Comparison of ENCODE assay signal across 9 mouse cellular contexts in genomic region chr16:31598409-31598988, GRCm38 (mm10).
DNase-seq lines count a peak whose midpoint lies in the region; ATAC-seq and TF ChIP-seq lines count a peak whose summit lies in the region.
"Had no signal": no experiment of that assay in that cellular context is flagged by ENCODE, and none has a peak within 500 bp of the region (broad histone marks: within the 10 kb centered on the region; RNA-seq: fewer than 3 reads in every experiment).

No protein-coding gene starts in this region.

- H3K36me3 ChIP-seq in hindbrain, postnatal 0 days (ENCODE audit: insufficient read depth, low read length): no peaks in the 10 kb centered on the region
- H3K36me3 ChIP-seq in hindbrain, embryonic 14.5 days (replicated peaks; ENCODE audit: control insufficient read depth, insufficient read depth): no peaks in the 10 kb centered on the region
- no peaks in the 10 kb centered on the region for H3K36me3 ChIP-seq in stomach, embryonic 14.5 days (ENCODE audit: control insufficient read depth, insufficient read depth, low read length)
- no peaks in the 10 kb centered on the region for H3K36me3 ChIP-seq in lung, postnatal 0 days (ENCODE audit: insufficient read depth, low read length)
- H3K36me3 ChIP-seq: heart, embryonic 15.5 days had no signal

- 73% methylated on average over 9 of the region's 9 CpGs for WGBS in hindbrain, postnatal 0 days
- 83% methylated on average over 9 of the region's 9 CpGs for WGBS in hindbrain, embryonic 14.5 days
- 81% methylated on average over 9 of the region's 9 CpGs for WGBS in stomach, embryonic 14.5 days
- 78% methylated on average over 9 of the region's 9 CpGs for WGBS in lung, postnatal 0 days

- no peak for TF ChIP-seq CTCF in hindbrain, postnatal 0 days (IDR thresholded peaks at IDR 0.05; ENCODE audit: low read depth)
- TF ChIP-seq CTCF in lung, postnatal 0 days (IDR thresholded peaks at IDR 0.05): no peak

- intact Hi-C loops in heart, postnatal 10 days (cut with DNase I): no loop called here

- no peaks in the 10 kb centered on the region for H3K27me3 ChIP-seq in hindbrain, postnatal 0 days (ENCODE audit: insufficient read depth, low read length)
- H3K27me3 ChIP-seq in hindbrain, embryonic 14.5 days (ENCODE audit: control insufficient read depth, insufficient read depth, low read length): no peaks in the 10 kb centered on the region
- H3K27me3 ChIP-seq in stomach, embryonic 14.5 days (ENCODE audit: control insufficient read depth, insufficient read depth, low read length): no peaks in the 10 kb centered on the region
- H3K27me3 ChIP-seq in lung, postnatal 0 days (replicated peaks; ENCODE audit: insufficient read depth, low read length): no peaks in the 10 kb centered on the region
- H3K27me3 ChIP-seq: heart, embryonic 15.5 days had no signal

- no peak for TF ChIP-seq EP300 in lung, postnatal 0 days (IDR thresholded peaks at IDR 0.05)

- H3K27ac ChIP-seq in hindbrain, postnatal 0 days: no peak overlapping the region
- H3K27ac ChIP-seq in hindbrain, embryonic 14.5 days: no peak overlapping the region
- no peak overlapping the region for H3K27ac ChIP-seq in stomach, embryonic 14.5 days (ENCODE audit: low read length)
- H3K27ac ChIP-seq in lung, postnatal 0 days (ENCODE audit: low read length): no peak overlapping the region
- H3K27ac ChIP-seq: heart, embryonic 15.5 days had no signal

- no peak overlapping the region for H3K9ac ChIP-seq in hindbrain, postnatal 0 days (replicated peaks; ENCODE audit: low read length)
- H3K9ac ChIP-seq in hindbrain, embryonic 14.5 days: no peak overlapping the region
- H3K9ac ChIP-seq in stomach, embryonic 14.5 days (replicated peaks; ENCODE audit: low read depth, low read length): no peak overlapping the region
- no peak overlapping the region for H3K9ac ChIP-seq in lung, postnatal 0 days (replicated peaks; ENCODE audit: low read depth)
- H3K9ac ChIP-seq: heart, embryonic 15.5 days had no signal

- H3K4me1 ChIP-seq in hindbrain, postnatal 0 days (ENCODE audit: insufficient read depth, low read length): no peaks in the 10 kb centered on the region
- H3K4me1 ChIP-seq in hindbrain, embryonic 14.5 days (replicated peaks; ENCODE audit: control insufficient read depth, insufficient read depth, low read length): peaks cover 1% of the 10 kb centered on the region
- H3K4me1 ChIP-seq in stomach, embryonic 14.5 days (ENCODE audit: control insufficient read depth, insufficient read depth, low read length): no peaks in the 10 kb centered on the region
- peaks cover 6% of the 10 kb centered on the region; the same call in 1 of the 2 replicates for H3K4me1 ChIP-seq in lung, postnatal 0 days (ENCODE audit: insufficient read depth, low read depth, low read length)

- DNase-seq in hindbrain, postnatal 0 days (ENCODE audit: low spot score): no peak
- no peak for DNase-seq in hindbrain, embryonic 14.5 days (ENCODE audit: low spot score)
- DNase-seq in MEL-GATA-1-ER (ENCODE audit: extremely low read depth, low read depth): peak; percentile 87
- peak; percentile 59 to 62 for DNase-seq in cerebellum, postnatal 36 days
- DNase-seq in heart, postnatal 10 days: peak; percentile 29 to 45
- DNase-seq in thymus, postnatal 25 days: no peak
- DNase-seq in lung, postnatal 0 days (ENCODE audit: low spot score): no peak

- 0 out of 2 replicates have a peak, but pooled peaks have one; percentile 24 for ATAC-seq in hindbrain, postnatal 0 days
- ATAC-seq in hindbrain, embryonic 14.5 days (ENCODE audit: low FRiP score): no peak
- ATAC-seq in stomach, embryonic 14.5 days (ENCODE audit: insufficient number of reproducible peaks, insufficient read depth, low FRiP score, low read depth): peak; percentile 82; the same call in 1 of the 2 replicates
- no peak for ATAC-seq in lung, postnatal 0 days

- no peak overlapping the region for H3K4me3 ChIP-seq in hindbrain, postnatal 0 days (ENCODE audit: low read length)
- H3K4me3 ChIP-seq in hindbrain, embryonic 14.5 days (replicated peaks; ENCODE audit: low read length): no peak overlapping the region
- H3K4me3 ChIP-seq in stomach, embryonic 14.5 days (ENCODE audit: low read depth, low read length): no peak overlapping the region
- no peak overlapping the region for H3K4me3 ChIP-seq in lung, postnatal 0 days (ENCODE audit: low read depth, low read length)
- H3K4me3 ChIP-seq: heart, embryonic 15.5 days had no signal

- H3K4me2 ChIP-seq in hindbrain, postnatal 0 days (ENCODE audit: low read depth, low read length): no peak overlapping the region
- H3K4me2 ChIP-seq in hindbrain, embryonic 14.5 days (replicated peaks): no peak overlapping the region
- no peak overlapping the region for H3K4me2 ChIP-seq in stomach, embryonic 14.5 days (replicated peaks; ENCODE audit: low read depth, low read length)
- no peak overlapping the region for H3K4me2 ChIP-seq in lung, postnatal 0 days (replicated peaks; ENCODE audit: low read depth, low read length)
- H3K4me2 ChIP-seq: heart, embryonic 15.5 days had no signal

- no peaks in the 10 kb centered on the region for H3K9me3 ChIP-seq in hindbrain, postnatal 0 days (ENCODE audit: low read length)
- no peaks in the 10 kb centered on the region for H3K9me3 ChIP-seq in hindbrain, embryonic 14.5 days (ENCODE audit: control insufficient read depth, low read length)
- no peaks in the 10 kb centered on the region for H3K9me3 ChIP-seq in stomach, embryonic 14.5 days (ENCODE audit: control insufficient read depth, low read depth, low read length)
- no peaks in the 10 kb centered on the region for H3K9me3 ChIP-seq in lung, postnatal 0 days (ENCODE audit: low read length)
- H3K9me3 ChIP-seq: heart, embryonic 15.5 days had no signal

Comparison
In these comparisons a context has a peak if more than half of its experiments do, and no peak if none do; other contexts are left out.
1. ATAC-seq: peak in hindbrain, postnatal 0 days (single experiment) and stomach, embryonic 14.5 days (single experiment); none in hindbrain, embryonic 14.5 days (single experiment) and lung, postnatal 0 days (single experiment).
2. DNase-seq: peak in MEL-GATA-1-ER (single experiment), cerebellum, postnatal 36 days (2 of 2) and heart, postnatal 10 days (2 of 2); none in hindbrain, postnatal 0 days (single experiment), hindbrain, embryonic 14.5 days (single experiment), thymus, postnatal 25 days (single experiment) and lung, postnatal 0 days (single experiment).